15 mouse cellular contexts compared by ENCODE assay signal in genomic region chr9:21670354-21670753, GRCm38 (mm10).
"Had no signal": no experiment of that assay in that cellular context is flagged by ENCODE, and none has a peak within 500 bp of the region (broad histone marks: within the 10 kb centered on the region; RNA-seq: fewer than 3 reads in every experiment).

No protein-coding gene starts in this region.

- H3K27ac ChIP-seq: lung, embryonic 15.5 days; macrophage; midbrain, embryonic 13.5 days; midbrain, embryonic 15.5 days; neural tube, embryonic 12.5 days; stomach, embryonic 15.5 days; stomach, postnatal 0 days had no signal

- H3K4me1 ChIP-seq: lung, embryonic 15.5 days; midbrain, embryonic 13.5 days; midbrain, embryonic 15.5 days; neural tube, embryonic 12.5 days; stomach, embryonic 15.5 days had no signal

- DNase-seq: liver, postnatal 0 days; lung, adult 2 months; lung, postnatal 14 days; lung, postnatal 36 days; right cerebral cortex, postnatal 14 days; thymus, postnatal 14 days; thymus, postnatal 36 days had no signal

- H3K4me3 ChIP-seq: lung, embryonic 15.5 days; megakaryocyte, embryonic 14.5 days; midbrain, embryonic 13.5 days; midbrain, embryonic 15.5 days; neural tube, embryonic 12.5 days; stomach, embryonic 15.5 days had no signal

- H3K27me3 ChIP-seq: lung, embryonic 15.5 days; megakaryocyte, embryonic 14.5 days; midbrain, embryonic 13.5 days; midbrain, embryonic 15.5 days; neural tube, embryonic 12.5 days; stomach, embryonic 15.5 days had no signal

- H3K9ac ChIP-seq: liver, postnatal 0 days; lung, embryonic 15.5 days; midbrain, embryonic 13.5 days; midbrain, embryonic 15.5 days; neural tube, embryonic 12.5 days; stomach, embryonic 15.5 days had no signal
